Mouse (Mus musculus) left cerebral cortex, postnatal 36 days (tissue): ENCODE data around the gene Mrps14. TPM values are rescaled to one million over a fixed set of nuclear protein-coding genes. Genes with fewer than 3 reads are reported as not detected.

Source experiments
- DNase-seq, 2 experiments: peaks; one replicate each; pipeline ENCODE4 v3.0.0; 2021 to 2022; ENCODE audit warnings: low spot score in 2 of 2, mixed read lengths in 1 of 2
- intact Hi-C: fragments of 180-260 bp; cut with DNase I; formaldehyde crosslinking; loops from one replicate; pipeline ENCODE4 v1.15.1; 2025
- total RNA-seq, 2 experiments: library from RNA; stranded (reverse); gene quantifications; 2 replicates each; pipeline ENCODE4 v1.2.3; 2021

The Mrps14 gene
- total RNA-seq, 2 experiments from 2014 or later = 63.1 to 71.3 TPM

GRCm38 (mm10) chr1:160217898-160218297, 22.9 kb downstream of the Mrps14 start:
- intact Hi-C loops = loop anchor here (10.0 kb wide), 1 partner anchor 497 kb away; no protein-coding TSS in a partner anchor
- no peak for DNase-seq

- no peak for DNase-seq
- intact Hi-C loops = no loop called here
Measured at GRCm38 (mm10) chr1:160224093-160224492, 29.1 kb downstream of the Mrps14 start.

GRCm38 (mm10) chr1:160227196-160227595, 32.2 kb downstream of the Mrps14 start:
- no peak for DNase-seq
- intact Hi-C loops = no loop called here

- DNase-seq = no peak
- intact Hi-C loops = no loop called here
Measured at GRCm38 (mm10) chr1:160227850-160228249, 32.8 kb downstream of the Mrps14 start.

- intact Hi-C loops = loop anchor here (1.0 kb wide), 1 partner anchor 146 kb away; no protein-coding TSS in a partner anchor
- no peak for DNase-seq
Measured at GRCm38 (mm10) chr1:160231013-160231412, 36.0 kb downstream of the Mrps14 start.

GRCm38 (mm10) chr1:160232113-160232512, 37.1 kb downstream of the Mrps14 start:
- intact Hi-C loops = no loop called here
- DNase-seq = no peak

- no peak for DNase-seq
- intact Hi-C loops = no loop called here
Measured at GRCm38 (mm10) chr1:160233921-160234320, 38.9 kb downstream of the Mrps14 start.

GRCm38 (mm10) chr1:160237981-160238380, 43.0 kb downstream of the Mrps14 start:
- no peak for DNase-seq
- intact Hi-C loops = no loop called here

- intact Hi-C loops = no loop called here
- DNase-seq = no peak
Measured at GRCm38 (mm10) chr1:160238852-160239443, 43.9 kb downstream of the Mrps14 start.

- DNase-seq = no peak
- intact Hi-C loops = no loop called here
Measured at GRCm38 (mm10) chr1:160240091-160240490, 45.1 kb downstream of the Mrps14 start.

- DNase-seq = no peak
- intact Hi-C loops = no loop called here
Measured at GRCm38 (mm10) chr1:160244689-160245088, 49.7 kb downstream of the Mrps14 start.

GRCm38 (mm10) chr1:160245954-160246353, 50.9 kb downstream of the Mrps14 start:
- no peak for DNase-seq
- intact Hi-C loops = no loop called here

- intact Hi-C loops = no loop called here
Measured at GRCm38 (mm10) chr1:160246844-160247243, 51.8 kb downstream of the Mrps14 start.

GRCm38 (mm10) chr1:160247473-160247872, 52.5 kb downstream of the Mrps14 start:
- intact Hi-C loops = no loop called here
- no peak for DNase-seq

More at GRCm38 (mm10) chr1:160246844-160247243, 51.8 kb downstream of the Mrps14 start:
- no peak for DNase-seq

GRCm38 (mm10) chr1:160249786-160250185, 54.8 kb downstream of the Mrps14 start:
- DNase-seq = no peak
- intact Hi-C loops = no loop called here

GRCm38 (mm10) chr1:160250782-160251181, 55.8 kb downstream of the Mrps14 start:
- no peak for DNase-seq
- intact Hi-C loops = no loop called here

GRCm38 (mm10) chr1:160251388-160252007, 56.5 kb downstream of the Mrps14 start:
- intact Hi-C loops = no loop called here
- no peak for DNase-seq

Other genes starting within 250 kb of the Mrps14 start
- 1 to 10 TPM; 2.6 TPM for gene 4930523C07Rik, start 150.8 kb upstream of the Mrps14 start, total RNA-seq
- under 1 TPM; 0.22 to 0.23 TPM for gene Tnn, start 41.6 kb upstream of the Mrps14 start, total RNA-seq
- gene Cacybp, start 17.7 kb downstream of the Mrps14 start, total RNA-seq = 10 to 100 TPM; 83.1 to 88.2 TPM